Mouse (Mus musculus) MEL (cell line): ENCODE measurements around the gene Optn.

ENCODE experiments used
- MAFK ChIP-seq: IDR thresholded peaks from 2 replicates; pipeline ENCODE4 v1.6.1; 2011; ENCODE audit warnings: low read depth, mild to moderate bottlenecking, low read length, improper control_type of control experiment, borderline replicate concordance
- MAX ChIP-seq: IDR thresholded peaks from 2 replicates; pipeline ENCODE4 v1.6.1; 2011; ENCODE audit warnings: low read length, improper control_type of control experiment
- POLR2A ChIP-seq, 2 experiments: IDR thresholded peaks; 2 replicates each; pipeline ENCODE4 v1.6.1; 2011 to 2012; ENCODE audit warnings: low read length in 2 of 2, mild to moderate bottlenecking in 2 of 2, control low read depth in 1 of 2, improper control_type of control experiment in 1 of 2, low read depth in 1 of 2, moderate library complexity in 1 of 2; ENCODE audit not compliant: control insufficient read depth in 1 of 2, insufficient read depth in 1 of 2, poor library complexity in 1 of 2
- POLR2AphosphoS2 ChIP-seq: IDR thresholded peaks from 2 replicates; pipeline ENCODE4 v1.6.1; 2011; ENCODE audit warnings: low read length, improper control_type of control experiment
- ZC3H11A ChIP-seq: IDR thresholded peaks from 2 replicates; pipeline ENCODE4 v1.6.1; 2012; ENCODE audit warnings: low read depth, mild to moderate bottlenecking, inconsistent platforms, low read length, improper control_type of control experiment

DNA sequence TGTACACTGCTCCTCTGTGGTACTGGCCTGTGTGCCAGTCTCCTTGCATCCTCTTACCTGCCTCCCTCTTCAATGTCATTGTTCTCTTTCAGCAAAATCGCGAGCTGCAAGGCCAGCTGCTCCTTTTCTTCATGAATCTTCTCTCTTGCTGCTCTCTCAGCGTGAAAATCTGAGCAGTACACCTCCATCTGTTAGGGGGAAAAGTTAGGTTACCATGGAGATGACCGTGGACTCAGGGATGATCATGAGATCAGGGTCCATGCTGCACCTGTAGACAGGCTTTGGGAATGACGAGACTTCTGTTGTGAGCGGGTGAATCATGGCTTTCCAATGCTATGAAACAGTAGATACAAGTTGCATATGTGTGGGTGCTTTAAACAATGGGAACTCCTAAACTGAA lies 36.8 kb downstream of the Optn start:
- no peak for TF ChIP-seq ZC3H11A
- no peak for TF ChIP-seq POLR2A (IDR thresholded peaks at IDR 0.05; ENCODE audit: control insufficient read depth in 1 of 2, insufficient read depth in 1 of 2, low read depth in 1 of 2, low read length in 2 of 2, poor library complexity in 1 of 2)
- TF ChIP-seq POLR2AphosphoS2: no peak
- no peak for TF ChIP-seq MAFK
- TF ChIP-seq MAX: no peak
